Mouse (Mus musculus) megakaryocyte-erythroid progenitor cell, adult 5-6 weeks (primary cell): ENCODE measurements around the gene Gm8180. TPM values are rescaled to one million over a fixed set of nuclear protein-coding genes. Genes with fewer than 3 reads are reported as not detected.
"Not testable (repeated sequence)": the region's sequence is repeated elsewhere in the genome, so short reads cannot be mapped to it uniquely, and the experiment has no call there.

ENCODE experiments used
- ATAC-seq: replicated peaks from 2 replicates; pipeline ENCODE4 v1.8.0; 2016; ENCODE audit warnings: mild to moderate bottlenecking, inconsistent platforms; ENCODE audit not compliant: severe bottlenecking, poor library complexity, low FRiP score, low TSS enrichment
- total RNA-seq, 2 experiments: library from RNA; stranded (forward) in 1 of 2; stranded (reverse) in 1 of 2; fragments of 200-1000, 215-1000 nt in 1 of 2; fragments of >200 nt in 1 of 2; fragmentation: Nextera tagmentation in 1 of 2; gene quantifications; 2 replicates each; pipeline ENCODE4 v1.2.3; 2014 to 2017

Gene Gm8180
- total RNA-seq (2014; fragmentation: Nextera tagmentation) (not detected in 2 replicates), total RNA-seq (2017) (not detected in 2 replicates)

DNA sequence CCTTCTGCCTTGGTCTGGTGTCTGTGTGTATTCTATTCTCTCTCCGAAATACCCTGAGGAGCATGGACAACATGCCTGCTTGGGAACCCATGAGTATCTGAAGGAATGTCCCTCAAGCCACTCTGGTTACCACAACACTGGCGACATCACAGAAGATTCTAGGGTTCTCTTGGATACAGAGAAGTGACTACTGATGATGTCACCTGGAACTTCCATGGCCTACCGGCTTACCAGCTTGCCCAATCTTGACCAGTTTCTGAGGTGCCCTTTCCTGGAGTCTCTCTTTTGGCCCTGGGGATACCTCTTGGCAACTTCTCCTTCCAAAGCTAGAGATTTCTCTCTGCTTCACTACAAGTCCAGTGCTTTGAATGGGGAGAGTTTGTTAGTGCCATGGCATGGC, at the start of gene Gm8180:
TSS of gene Gm8180 (minus strand) at position 101 of the 400 bp plus-strand sequence.
- not testable (repeated sequence) for ATAC-seq

DNA sequence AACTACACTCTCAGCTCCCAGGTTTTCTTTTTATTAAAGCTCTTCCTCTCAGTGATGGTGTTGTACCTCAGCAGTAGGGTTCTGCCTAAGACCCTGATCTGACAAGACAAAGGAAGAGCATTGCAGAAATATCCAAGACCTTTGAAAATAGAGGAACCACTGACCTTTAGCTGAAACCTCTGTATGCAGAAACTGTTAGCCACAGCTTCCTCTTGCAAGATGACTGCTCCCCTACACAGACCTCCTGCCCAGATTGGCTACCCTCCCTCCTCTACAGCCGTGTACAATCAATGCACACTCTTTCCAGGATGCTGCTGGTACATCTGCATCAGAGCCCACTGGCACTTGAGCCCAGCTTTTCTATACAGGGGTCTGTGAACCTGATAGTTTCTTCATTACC, 45.8 kb upstream of the Gm8180 start:
- ATAC-seq, result not testable (repeated sequence)

DNA sequence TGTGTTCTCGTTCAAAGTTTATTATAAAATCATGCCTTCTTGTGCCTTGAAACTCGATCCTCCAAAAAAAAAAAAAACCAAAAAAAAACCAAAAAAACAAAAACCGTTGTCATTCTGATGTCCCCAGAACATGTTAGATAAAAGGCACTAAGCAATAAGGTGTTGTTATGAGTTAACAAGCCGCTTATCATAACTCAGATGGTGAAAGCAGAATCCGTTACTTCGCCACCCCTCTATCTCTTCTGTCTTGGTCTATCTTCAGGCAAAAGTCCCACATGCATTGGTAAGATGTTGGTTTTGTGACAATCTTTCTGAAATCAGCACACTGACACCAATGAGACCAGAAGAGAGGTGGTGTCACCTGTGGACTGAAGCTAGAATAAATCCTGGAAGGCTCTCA, 39.6 kb upstream of the Gm8180 start:
- ATAC-seq, result 0 out of 2 replicates have a peak, but pooled peaks have one; percentile 46

DNA sequence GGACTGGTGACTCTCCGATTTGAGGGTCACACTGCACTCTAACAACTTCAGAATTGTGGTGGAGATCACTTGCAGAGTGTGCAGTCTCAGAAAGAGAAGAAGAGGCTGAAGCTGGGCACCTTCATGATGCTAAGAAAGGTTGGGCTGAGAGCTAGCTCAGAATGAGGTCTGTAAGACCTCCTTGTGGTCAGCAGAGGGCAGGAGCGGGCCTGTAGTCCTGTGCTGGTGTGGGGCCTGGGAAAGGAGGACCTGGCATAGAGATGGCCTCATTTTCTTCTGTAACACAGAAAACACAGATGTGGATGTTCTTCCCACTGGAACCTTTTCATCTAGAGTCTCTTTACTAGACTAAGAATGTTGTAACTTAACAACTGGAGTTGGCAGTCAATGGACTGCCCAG, 37.3 kb upstream of the Gm8180 start:
- ATAC-seq, result peak; percentile 83

DNA sequence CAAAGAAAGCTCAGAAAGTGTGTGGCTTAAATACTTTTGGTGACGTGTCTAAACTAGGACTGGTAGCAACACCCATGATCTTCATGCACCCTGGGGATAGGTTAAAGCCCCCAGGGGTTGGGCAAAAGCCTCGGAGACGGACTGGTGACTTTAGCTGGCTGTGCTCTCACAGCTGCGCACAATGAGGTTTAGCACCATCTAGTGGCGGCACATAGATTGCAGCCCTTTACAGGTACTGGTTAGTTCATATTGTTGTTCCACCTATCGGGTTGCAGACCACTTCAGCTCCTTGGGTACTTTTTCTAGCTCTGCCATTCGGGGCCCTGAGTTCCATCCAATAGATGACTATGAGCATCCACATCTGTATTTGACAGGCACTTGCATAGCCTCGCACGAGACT, 27.9 kb upstream of the Gm8180 start:
- not testable (repeated sequence) for ATAC-seq

DNA sequence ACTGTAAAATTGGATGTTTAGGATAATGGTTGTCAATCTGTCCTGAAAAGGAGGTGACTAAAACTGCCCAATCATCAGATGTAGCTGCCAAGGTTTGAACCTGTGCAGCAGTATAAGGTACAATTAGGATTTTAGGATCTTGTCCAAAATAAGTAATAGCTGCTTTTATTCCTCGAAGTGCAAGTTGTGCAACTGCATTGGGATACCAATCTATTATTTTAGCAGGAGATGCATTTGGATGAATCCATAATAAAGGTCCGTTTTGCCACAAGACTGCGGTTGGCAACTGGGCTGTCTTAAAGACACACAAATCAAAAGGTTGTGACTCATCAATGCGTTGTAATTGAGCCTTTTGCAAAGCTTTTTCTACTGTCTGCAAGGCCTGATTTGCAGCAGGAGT, 23.6 kb upstream of the Gm8180 start:
- ATAC-seq, result not testable (repeated sequence)

DNA sequence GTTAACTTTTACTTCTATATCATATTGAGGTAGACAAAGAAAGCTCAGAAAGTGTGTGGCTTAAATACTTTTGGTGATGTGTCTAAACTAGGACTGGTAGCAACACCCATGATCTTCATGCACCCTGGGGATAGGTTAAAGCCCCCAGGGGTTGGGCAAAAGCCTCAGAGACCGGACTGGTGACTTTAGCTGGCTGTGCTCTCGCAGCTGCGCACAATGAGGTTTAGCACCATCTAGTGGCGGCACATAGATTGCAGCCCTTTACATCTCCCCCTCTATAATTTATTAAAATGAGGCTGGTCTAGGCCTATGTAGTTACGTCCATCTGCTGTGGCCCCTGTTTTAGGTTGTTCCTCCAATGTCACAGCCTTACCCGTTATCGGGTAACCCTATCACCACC, 19.9 kb upstream of the Gm8180 start:
- ATAC-seq, result not testable (repeated sequence)

DNA sequence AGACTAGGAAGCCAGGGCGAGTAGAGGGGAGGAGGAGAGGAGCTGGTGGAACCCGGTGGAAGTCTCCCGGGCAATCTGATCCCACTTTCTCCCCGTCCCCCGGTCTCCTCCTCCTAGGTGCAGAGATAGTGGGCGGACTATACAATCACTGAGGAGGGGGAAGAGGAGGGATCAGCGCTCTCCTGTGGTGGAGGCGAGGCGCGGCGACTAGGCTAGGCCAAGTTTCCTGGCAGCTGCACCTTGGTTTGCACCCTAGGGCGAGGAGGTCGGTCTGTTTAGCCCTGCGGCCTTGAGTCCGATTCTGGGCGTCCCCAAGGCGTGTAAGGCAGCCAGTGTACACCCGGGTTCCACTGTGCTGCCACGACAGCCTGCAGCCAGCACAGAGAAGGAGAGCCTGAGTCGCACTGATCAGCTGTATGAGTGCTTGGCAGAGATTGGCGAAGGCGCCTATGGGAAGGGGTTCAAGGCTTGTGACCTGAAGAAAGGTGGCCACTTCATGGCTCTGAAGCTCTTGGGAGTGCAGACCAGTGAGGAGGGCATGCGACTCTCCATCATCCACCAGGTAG, 12.4 kb upstream of the Gm8180 start:
- not testable (repeated sequence) for ATAC-seq

DNA sequence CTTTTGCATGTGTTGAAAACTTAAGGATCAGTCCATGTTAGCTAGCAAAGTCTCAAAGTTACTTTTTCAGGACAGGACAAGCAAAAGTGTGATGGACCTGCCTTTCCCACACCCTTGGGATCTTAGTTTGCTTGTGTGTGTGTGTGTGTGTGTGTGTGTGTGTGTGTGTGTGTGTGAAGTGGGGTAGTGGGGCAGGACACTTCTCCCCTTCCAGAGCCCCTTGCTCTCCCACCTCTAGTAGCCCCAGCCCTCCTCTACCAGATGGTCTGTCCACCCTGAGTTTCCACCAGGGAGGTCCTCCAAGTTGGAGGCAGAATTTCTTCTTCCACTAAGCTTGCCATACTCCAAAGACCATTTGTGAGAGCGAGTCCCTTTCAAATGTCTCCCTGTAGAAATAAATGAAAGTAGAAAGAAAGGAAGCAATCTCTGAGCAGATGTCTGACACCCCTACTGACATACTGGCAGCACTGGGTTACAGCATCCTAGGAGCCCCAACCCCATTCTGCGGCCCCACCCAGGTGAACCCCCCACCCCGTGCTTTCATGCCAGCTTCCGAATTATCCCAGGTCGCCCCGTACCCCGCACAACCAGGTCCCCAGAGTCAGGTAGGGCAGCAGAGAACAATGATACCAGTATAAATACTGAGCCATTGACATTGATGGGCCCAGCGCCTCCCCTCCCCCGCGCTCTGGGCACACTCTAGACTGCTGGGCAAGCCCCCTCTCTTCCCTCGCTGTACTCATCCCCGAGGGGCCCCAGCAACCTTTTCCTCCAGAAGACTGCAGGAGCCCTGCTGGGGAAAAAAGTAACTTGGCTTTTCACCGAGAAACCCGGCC, 11.7 kb upstream of the Gm8180 start:
- ATAC-seq, result no peak

DNA sequence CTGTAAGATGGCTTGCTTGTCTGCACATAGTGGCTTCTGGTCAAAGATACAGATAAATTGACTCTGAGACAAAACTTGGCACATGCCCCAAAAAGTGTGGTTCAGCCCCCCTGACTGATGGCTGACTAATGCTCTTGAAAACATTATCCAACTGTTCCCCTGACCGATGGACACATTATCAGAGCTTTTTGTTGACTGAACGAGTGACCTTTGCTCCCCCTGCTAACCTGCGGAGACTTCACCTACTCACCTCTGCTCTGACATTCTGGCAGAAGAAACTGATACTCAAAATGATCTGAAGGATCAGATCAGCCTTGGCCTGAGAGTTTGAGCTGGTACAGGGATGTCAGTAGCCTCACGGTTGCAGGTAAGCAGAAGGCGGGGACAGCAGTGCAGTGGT, 9.3 kb upstream of the Gm8180 start:
- not testable (repeated sequence) for ATAC-seq

DNA sequence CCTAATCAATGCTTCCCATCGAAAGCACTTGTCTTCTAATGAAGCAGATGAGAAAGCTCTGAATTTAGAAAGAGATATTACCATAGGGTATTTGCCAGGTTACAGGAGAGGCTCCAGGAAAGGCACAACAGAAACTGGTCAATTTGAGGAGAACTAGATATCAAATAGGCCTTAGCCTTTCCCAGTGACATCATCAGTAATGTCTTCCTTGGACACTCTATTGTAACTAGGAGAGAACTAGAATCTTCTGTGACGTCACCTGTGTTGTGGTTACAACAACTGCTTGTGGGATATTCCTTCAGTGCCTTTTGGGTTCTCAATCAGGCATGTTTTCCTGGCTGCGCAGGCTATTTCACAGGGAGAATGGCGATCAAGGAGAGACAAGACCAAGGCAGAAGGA, 37.0 kb downstream of the Gm8180 start, which contains the start of gene Gm6526:
TSS of gene Gm6526 (plus strand) at position 301 of the 400 bp plus-strand sequence.
- ATAC-seq, result not testable (repeated sequence)

Other genes with a start within 250 kb of the Gm8180 start
- not detected in 2 replicates for gene Gm5799, start 241.2 kb downstream of the Gm8180 start, total RNA-seq (2014; fragmentation: Nextera tagmentation)
- gene Gm5799, start 241.2 kb downstream of the Gm8180 start, total RNA-seq (2017), result not detected in 2 replicates
- gene Gm17654, start 205.6 kb downstream of the Gm8180 start, total RNA-seq (2014; fragmentation: Nextera tagmentation), result not detected in 2 replicates
- gene Gm17654, start 205.6 kb downstream of the Gm8180 start, total RNA-seq (2017), result not detected in 2 replicates
- not detected in 2 replicates for gene Gm10375, start 176.7 kb downstream of the Gm8180 start, total RNA-seq (2014; fragmentation: Nextera tagmentation)
- gene Gm10375, start 176.7 kb downstream of the Gm8180 start, total RNA-seq (2017), result not detected in 2 replicates
- not detected in 2 replicates for gene Gm8165, start 107.5 kb downstream of the Gm8180 start, total RNA-seq (2014; fragmentation: Nextera tagmentation)
- not detected in 2 replicates for gene Gm8165, start 107.5 kb downstream of the Gm8180 start, total RNA-seq (2017)
- gene Gm7324, start 86.9 kb downstream of the Gm8180 start, total RNA-seq (2014; fragmentation: Nextera tagmentation), result 1.5 and 3.7 TPM in 2 replicates
- 0.19 and 6.1 TPM in 2 replicates for gene Gm7324, start 86.9 kb downstream of the Gm8180 start, total RNA-seq (2017)
- gene Gm16506, start 57.3 kb downstream of the Gm8180 start, total RNA-seq (2014; fragmentation: Nextera tagmentation), result not detected in 2 replicates
- gene Gm16506, start 57.3 kb downstream of the Gm8180 start, total RNA-seq (2017), result not detected in 2 replicates
- not detected in 2 replicates for gene Gm6526, start 36.9 kb downstream of the Gm8180 start, total RNA-seq (2014; fragmentation: Nextera tagmentation)
- not detected in 2 replicates for gene Gm6526, start 36.9 kb downstream of the Gm8180 start, total RNA-seq (2017)
- gene Ear1, start 90.8 kb upstream of the Gm8180 start, total RNA-seq (2014; fragmentation: Nextera tagmentation), result not detected in 2 replicates
- gene Ear1, start 90.8 kb upstream of the Gm8180 start, total RNA-seq (2017), result not detected in 2 replicates
- gene Ear10, start 138.8 kb upstream of the Gm8180 start, total RNA-seq (2014; fragmentation: Nextera tagmentation), result not detected in 2 replicates
- gene Ear10, start 138.8 kb upstream of the Gm8180 start, total RNA-seq (2017), result not detected in 2 replicates
- 9.8 and 13.6 TPM in 2 replicates for gene Gm8113, start 140.6 kb upstream of the Gm8180 start, total RNA-seq (2014; fragmentation: Nextera tagmentation)
- gene Gm8113, start 140.6 kb upstream of the Gm8180 start, total RNA-seq (2017), result 5.1 and 5.2 TPM in 2 replicates
- not detected in 2 replicates for gene Ang5, start 172.3 kb upstream of the Gm8180 start, total RNA-seq (2014; fragmentation: Nextera tagmentation)
- not detected in 2 replicates for gene Ang5, start 172.3 kb upstream of the Gm8180 start, total RNA-seq (2017)
- gene Ang6, start 217.5 kb upstream of the Gm8180 start, total RNA-seq (2014; fragmentation: Nextera tagmentation), result not detected in 2 replicates
- gene Ang6, start 217.5 kb upstream of the Gm8180 start, total RNA-seq (2017), result not detected in 2 replicates